Mouse (Mus musculus): Measurements from ENCODE around the gene Cabp4. TPM values are rescaled to one million over a fixed set of nuclear protein-coding genes. Genes with fewer than 3 reads are reported as not detected.

The Cabp4 gene
- total and polyA plus RNA-seq, 2 experiments from 2014 or later: 0.36 TPM; not detected in 1

GRCm38 (mm10) chr19:4147782-4148490 lies 4.1 kb upstream of the Cabp4 start:
- peaks cover 7% of the 10 kb centered on the region; the same call in 1 of the 2 replicates for H3K4me1 ChIP-seq (ENCODE audit: insufficient read depth, low read length)
- H3K9ac ChIP-seq (replicated peaks; ENCODE audit: low read length, poor library complexity, severe bottlenecking): peak overlapping the region; percentile 94; the same call in 1 of the 2 replicates
- WGBS: 28% methylated on average over 9 of the region's 9 CpGs
- peak overlapping the region; percentile 43; the same call in 1 of the 2 replicates for H3K27ac ChIP-seq (ENCODE audit: low read depth, low read length)
- no peaks in the 10 kb centered on the region for H3K27me3 ChIP-seq (ENCODE audit: insufficient read depth, low read length)
- peak overlapping the region; percentile 91 for H3K4me2 ChIP-seq (ENCODE audit: low read depth, low read length, poor library complexity, severe bottlenecking)
- H3K36me3 ChIP-seq (ENCODE audit: insufficient read depth, low read length): peaks cover 16% of the 10 kb centered on the region
- TF ChIP-seq CTCF (IDR thresholded peaks at IDR 0.05): no peak
- no peaks in the 10 kb centered on the region for H3K9me3 ChIP-seq (ENCODE audit: low read length)
- peak overlapping the region; percentile 88 for H3K4me3 ChIP-seq (ENCODE audit: low read depth, low read length)
- DNase-seq (ENCODE audit: low spot score) (no peak), ATAC-seq (ENCODE audit: low FRiP score) (no peak)

DNA sequence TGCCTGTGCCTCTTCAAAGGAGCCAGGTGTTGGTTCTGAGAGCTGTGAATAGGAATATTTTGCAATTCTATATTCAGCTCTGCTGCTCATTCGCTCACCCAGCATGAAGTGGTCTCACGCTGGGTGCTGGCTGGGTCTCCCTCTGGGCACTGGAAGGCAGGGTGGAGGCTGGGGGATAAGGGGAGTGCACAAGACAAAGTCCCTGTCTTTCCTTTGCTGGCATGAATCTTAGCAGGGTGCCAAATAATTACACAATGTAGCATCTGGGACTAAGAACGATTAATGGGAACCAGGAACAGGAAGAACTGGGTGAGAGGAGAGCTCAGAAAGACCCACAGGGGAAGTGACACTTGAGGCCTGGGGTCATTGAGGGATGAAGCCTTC lies 3.2 kb upstream of the Cabp4 start:
- no peak overlapping the region for H3K9ac ChIP-seq (replicated peaks; ENCODE audit: low read length, poor library complexity, severe bottlenecking)
- ATAC-seq (ENCODE audit: low FRiP score) (no peak), DNase-seq (ENCODE audit: low spot score) (no peak)
- H3K36me3 ChIP-seq (ENCODE audit: insufficient read depth, low read length): peaks cover 15% of the 10 kb centered on the region
- H3K4me2 ChIP-seq (ENCODE audit: low read depth, low read length, poor library complexity, severe bottlenecking): no peak overlapping the region
- no peak overlapping the region for H3K4me3 ChIP-seq (ENCODE audit: low read depth, low read length)
- H3K9me3 ChIP-seq (ENCODE audit: low read length): no peaks in the 10 kb centered on the region
- no peak for TF ChIP-seq CTCF (IDR thresholded peaks at IDR 0.05)
- H3K4me1 ChIP-seq (ENCODE audit: insufficient read depth, low read length): peaks cover 7% of the 10 kb centered on the region; the same call in 1 of the 2 replicates
- no peak overlapping the region for H3K27ac ChIP-seq (ENCODE audit: low read depth, low read length)
- no peaks in the 10 kb centered on the region for H3K27me3 ChIP-seq (ENCODE audit: insufficient read depth, low read length)
- 33% methylated on average over 3 of the region's 3 CpGs for WGBS

DNA sequence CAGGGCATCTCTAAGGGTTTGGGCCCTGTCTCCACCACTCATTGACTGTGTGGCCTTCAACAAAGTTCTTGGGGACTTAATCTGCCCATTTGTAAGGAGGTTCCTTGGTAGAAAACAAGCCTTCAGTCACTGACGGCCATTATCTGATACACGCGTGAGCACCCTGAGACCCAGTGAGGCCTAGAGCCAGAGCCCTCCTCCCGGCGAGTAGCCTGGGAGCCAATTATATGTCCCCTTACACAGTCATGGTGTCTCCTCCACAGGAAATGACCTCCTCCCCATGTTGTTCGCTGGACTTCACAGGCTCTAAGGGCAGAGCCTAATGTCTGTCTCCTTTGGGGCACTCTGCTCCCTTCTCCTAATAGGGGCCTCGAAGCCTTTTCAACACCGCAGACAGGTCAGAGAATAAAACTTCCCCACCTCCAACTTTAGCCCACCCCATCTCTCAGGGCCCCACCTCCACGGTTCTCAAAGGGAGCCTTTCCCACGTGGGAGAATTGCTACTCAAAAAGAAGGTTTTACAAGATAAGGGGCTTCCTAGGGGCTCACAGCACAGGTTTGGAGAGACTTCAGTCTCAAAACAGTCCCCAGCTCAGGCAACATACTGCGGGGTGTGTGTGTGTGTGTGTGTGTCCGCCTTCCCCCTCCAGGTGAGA lies 2.7 kb upstream of the Cabp4 start:
- Histone ChIP-seq H3K36me3 (ENCODE audit: insufficient read depth, low read length) (peaks cover 12% of the 10 kb centered on the region), H3K4me3 (ENCODE audit: low read depth, low read length) (no peak overlapping the region), H3K9ac (replicated peaks; ENCODE audit: low read length, poor library complexity, severe bottlenecking) (no peak overlapping the region), H3K27me3 (ENCODE audit: insufficient read depth, low read length) (no peaks in the 10 kb centered on the region), H3K4me2 (ENCODE audit: low read depth, low read length, poor library complexity, severe bottlenecking) (no peak overlapping the region), H3K27ac (ENCODE audit: low read depth, low read length) (no peak overlapping the region), H3K9me3 (ENCODE audit: low read length) (no peaks in the 10 kb centered on the region), H3K4me1 (ENCODE audit: insufficient read depth, low read length) (peaks cover 7% of the 10 kb centered on the region; the same call in 1 of the 2 replicates)
- WGBS: 63% methylated on average over 12 of the region's 12 CpGs
- TF ChIP-seq CTCF (IDR thresholded peaks at IDR 0.05): no peak
- DNase-seq (ENCODE audit: low spot score) (no peak), ATAC-seq (ENCODE audit: low FRiP score) (no peak)

DNA sequence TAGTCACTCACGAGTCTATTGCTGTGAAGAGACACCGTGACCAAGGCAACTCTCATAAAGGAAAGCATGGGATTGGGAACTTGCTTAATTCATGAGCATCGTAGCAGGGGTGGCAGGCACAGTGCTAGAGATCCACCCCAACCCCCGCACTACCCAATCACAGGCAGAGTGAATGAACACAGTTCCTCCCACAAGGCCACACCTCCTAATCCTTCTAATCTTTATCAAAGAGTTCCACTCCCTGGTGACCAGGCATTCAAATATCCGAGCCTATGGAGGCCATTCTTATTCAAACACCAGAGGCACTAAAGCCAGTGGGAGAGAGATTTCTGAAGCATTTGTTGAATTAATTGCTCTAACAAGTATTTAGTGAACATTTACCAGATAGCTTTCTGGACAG lies 2.1 kb upstream of the Cabp4 start:
- Histone ChIP-seq H3K9ac (replicated peaks; ENCODE audit: low read length, poor library complexity, severe bottlenecking) (no peak overlapping the region), H3K4me3 (ENCODE audit: low read depth, low read length) (no peak overlapping the region), H3K27me3 (ENCODE audit: insufficient read depth, low read length) (no peaks in the 10 kb centered on the region), H3K4me1 (ENCODE audit: insufficient read depth, low read length) (peaks cover 7% of the 10 kb centered on the region; the same call in 1 of the 2 replicates), H3K9me3 (ENCODE audit: low read length) (no peaks in the 10 kb centered on the region), H3K36me3 (ENCODE audit: insufficient read depth, low read length) (peaks cover 7% of the 10 kb centered on the region), H3K27ac (ENCODE audit: low read depth, low read length) (no peak overlapping the region), H3K4me2 (ENCODE audit: low read depth, low read length, poor library complexity, severe bottlenecking) (no peak overlapping the region)
- 84% methylated on average over 5 of the region's 5 CpGs for WGBS
- ATAC-seq (ENCODE audit: low FRiP score) (no peak), DNase-seq (ENCODE audit: low spot score) (no peak)
- TF ChIP-seq CTCF (IDR thresholded peaks at IDR 0.05): no peak

GRCm38 (mm10) chr19:4144550-4145498 lies 991 bp upstream of the Cabp4 start:
- H3K9me3 ChIP-seq (ENCODE audit: low read length): no peaks in the 10 kb centered on the region
- DNase-seq (ENCODE audit: low spot score) (no peak), ATAC-seq (ENCODE audit: low FRiP score) (no peak)
- TF ChIP-seq CTCF (IDR thresholded peaks at IDR 0.05): no peak
- no peak overlapping the region for H3K27ac ChIP-seq (ENCODE audit: low read depth, low read length)
- H3K27me3 ChIP-seq (ENCODE audit: insufficient read depth, low read length): no peaks in the 10 kb centered on the region
- 84% methylated on average over 16 of the region's 16 CpGs for WGBS
- H3K4me2 ChIP-seq (ENCODE audit: low read depth, low read length, poor library complexity, severe bottlenecking): no peak overlapping the region
- no peak overlapping the region for H3K9ac ChIP-seq (replicated peaks; ENCODE audit: low read length, poor library complexity, severe bottlenecking)
- H3K36me3 ChIP-seq (ENCODE audit: insufficient read depth, low read length): peaks cover under 1% of the 10 kb centered on the region; the same call in 1 of the 2 replicates
- no peak overlapping the region for H3K4me3 ChIP-seq (ENCODE audit: low read depth, low read length)
- peaks cover 7% of the 10 kb centered on the region; the same call in 1 of the 2 replicates for H3K4me1 ChIP-seq (ENCODE audit: insufficient read depth, low read length)
